Mouse (Mus musculus) midbrain, embryonic 13.5 days (tissue): ENCODE data around the gene Clstn2. TPM values are rescaled to one million over a fixed set of nuclear protein-coding genes. Genes with fewer than 3 reads are reported as not detected.
A peak's percentile ranks its signal among the peaks of the same experiment; 100 is the strongest.

Experiments used
- ATAC-seq: fragments of 200-750 bp; cut with Nextera tagmentation; 2 replicates; pipeline ENCODE4 v1.8.0; 2017; ENCODE audit warnings: mild to moderate bottlenecking, moderate TSS enrichment, moderate library complexity
- H3K27ac ChIP-seq: fragments of 300-500 bp; sonication (generic); 2 replicates; pipeline ENCODE4 v1.5.1; 2015; ENCODE audit warnings: inconsistent platforms, mild to moderate bottlenecking, moderate library complexity
- H3K27me3 ChIP-seq: fragments of 300-500 bp; sonication (generic); 2 replicates; pipeline ENCODE4 v1.6.1; 2015; ENCODE audit warnings: mild to moderate bottlenecking, inconsistent platforms
- H3K36me3 ChIP-seq: fragments of 300-500 bp; sonication (generic); 2 replicates; pipeline ENCODE4 v1.6.1; 2015; ENCODE audit warnings: mild to moderate bottlenecking, inconsistent platforms
- H3K4me1 ChIP-seq: fragments of 300-500 bp; sonication (generic); replicated peaks from 2 replicates; pipeline ENCODE4 v1.6.1; 2015; ENCODE audit warnings: inconsistent platforms
- H3K4me2 ChIP-seq: fragments of 300-500 bp; sonication (generic); replicated peaks from 2 replicates; pipeline ENCODE4 v1.6.1; 2015; ENCODE audit warnings: moderate library complexity, mild to moderate bottlenecking, inconsistent platforms
- H3K4me3 ChIP-seq: fragments of 300-500 bp; sonication (generic); replicated peaks from 2 replicates; pipeline ENCODE4 v1.5.1; 2015; ENCODE audit warnings: mild to moderate bottlenecking, inconsistent platforms
- H3K9ac ChIP-seq: fragments of 300-500 bp; sonication (generic); replicated peaks from 2 replicates; pipeline ENCODE4 v1.6.1; 2015; ENCODE audit warnings: mild to moderate bottlenecking, inconsistent platforms
- H3K9me3 ChIP-seq: fragments of 300-500 bp; sonication (generic); 2 replicates; pipeline ENCODE4 v1.6.1; 2016; ENCODE audit warnings: mild to moderate bottlenecking, inconsistent platforms
- WGBS: fragments of 180-500 bp; shearing (Covaris S2); methylation state at CpG from one replicate; pipeline ENCODE4 v1.1.7; 2015; 5-methylcytosine and 5-hydroxymethylcytosine counted together
- polyA plus RNA-seq: library from polyadenylated mRNA; unstranded; fragments of >200 nt; fragmentation: Nextera tagmentation; extraction: Ambion mirVana; gene quantifications from 2 replicates; pipeline ENCODE4 v1.2.1, GENCODE M21; 2015

Gene Clstn2
- polyA plus RNA-seq, 1 experiment from 2014 or later = 5.0 TPM

DNA sequence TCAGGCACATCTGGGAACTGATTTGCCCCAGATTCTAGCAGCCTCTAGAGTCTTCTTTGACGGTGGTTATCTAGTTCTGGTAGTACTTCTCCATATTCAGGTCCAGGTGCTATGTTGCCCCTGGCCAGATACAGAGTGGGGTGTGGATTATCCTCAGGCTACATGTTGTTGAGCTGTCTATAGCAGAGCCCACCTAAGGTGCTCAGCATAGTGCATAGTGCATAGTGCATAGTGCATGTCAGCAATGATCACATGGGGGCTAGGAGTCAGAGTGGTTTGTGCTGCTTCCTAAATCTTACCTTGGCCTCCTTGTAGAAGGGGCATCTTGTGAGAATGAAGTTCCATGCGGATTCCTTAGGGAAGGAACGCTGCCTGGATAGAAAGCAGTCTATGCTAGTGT is 556.5 kb downstream of the Clstn2 start:
- WGBS = 84% methylated on average over 3 of the region's 3 CpGs
- Histone ChIP-seq H3K4me3 (no peak overlapping the region), H3K4me2 (no peak overlapping the region), H3K9ac (no peak overlapping the region), H3K27me3 (no peaks in the 10 kb centered on the region), H3K27ac (no peak overlapping the region), H3K4me1 (peaks cover 7% of the 10 kb centered on the region), H3K9me3 (no peaks in the 10 kb centered on the region), H3K36me3 (no peaks in the 10 kb centered on the region)
- peak; percentile 58; the same call in 1 of the 2 replicates for ATAC-seq

DNA sequence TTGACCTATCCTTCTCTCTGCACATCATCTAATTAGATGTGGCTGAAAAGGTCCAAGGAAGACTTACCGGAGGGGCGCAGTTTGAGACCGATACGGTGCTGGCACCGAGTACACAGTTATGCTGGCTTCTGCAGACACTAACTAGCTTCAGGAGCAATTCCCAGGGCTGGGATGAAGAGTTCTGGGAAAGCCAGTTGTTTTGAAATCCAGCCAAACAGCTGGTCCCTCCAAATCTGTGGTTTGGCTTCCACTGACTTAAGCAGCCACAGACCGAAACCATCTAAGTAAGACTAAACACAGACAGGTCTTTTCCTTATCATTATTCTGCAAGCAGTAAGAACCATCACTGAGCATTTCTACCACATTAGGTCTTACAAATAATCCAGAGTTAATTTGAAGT is 558.1 kb downstream of the Clstn2 start:
- Histone ChIP-seq H3K36me3 (no peaks in the 10 kb centered on the region), H3K4me1 (peaks cover 14% of the 10 kb centered on the region), H3K4me3 (no peak overlapping the region), H3K9me3 (no peaks in the 10 kb centered on the region), H3K9ac (no peak overlapping the region), H3K4me2 (no peak overlapping the region), H3K27ac (no peak overlapping the region), H3K27me3 (no peaks in the 10 kb centered on the region)
- ATAC-seq = no peak
- 96% methylated on average over 6 of the region's 6 CpGs for WGBS

DNA sequence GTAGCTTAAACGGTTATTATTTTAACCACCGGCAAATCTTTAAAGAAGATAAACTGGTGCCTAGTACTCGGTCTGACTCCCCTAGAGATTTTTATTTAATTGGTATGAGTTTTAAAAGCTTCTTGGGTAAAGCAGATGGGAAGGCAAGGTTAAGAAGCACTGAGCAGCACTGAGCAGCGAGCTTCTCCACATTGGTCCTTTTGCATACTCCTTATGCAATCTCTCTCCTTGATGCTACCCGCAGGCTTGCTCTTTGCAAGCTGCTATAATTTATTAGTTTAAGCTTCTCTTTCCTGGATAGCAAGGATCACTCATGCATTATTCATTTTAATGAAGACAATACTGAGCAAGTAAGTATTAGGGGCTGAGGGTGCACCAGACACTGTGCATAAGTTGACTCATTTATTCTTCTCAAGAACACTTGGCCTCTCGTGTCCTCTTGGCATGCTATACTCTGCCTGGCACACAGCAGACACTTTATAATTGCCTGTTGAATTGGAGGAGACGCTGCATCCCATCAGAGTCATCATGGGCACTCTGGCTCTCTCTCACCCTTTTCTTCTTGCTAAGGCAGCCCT is 561.9 kb downstream of the Clstn2 start:
- H3K27ac ChIP-seq = no peak overlapping the region
- peaks cover 9% of the 10 kb centered on the region for H3K4me1 ChIP-seq
- no peak overlapping the region for H3K4me3 ChIP-seq
- 61% methylated on average over 7 of the region's 7 CpGs for WGBS
- peak; percentile 60 for ATAC-seq
- no peaks in the 10 kb centered on the region for H3K36me3 ChIP-seq
- H3K9ac ChIP-seq = no peak overlapping the region
- H3K4me2 ChIP-seq = no peak overlapping the region
- no peaks in the 10 kb centered on the region for H3K9me3 ChIP-seq
- no peaks in the 10 kb centered on the region for H3K27me3 ChIP-seq

DNA sequence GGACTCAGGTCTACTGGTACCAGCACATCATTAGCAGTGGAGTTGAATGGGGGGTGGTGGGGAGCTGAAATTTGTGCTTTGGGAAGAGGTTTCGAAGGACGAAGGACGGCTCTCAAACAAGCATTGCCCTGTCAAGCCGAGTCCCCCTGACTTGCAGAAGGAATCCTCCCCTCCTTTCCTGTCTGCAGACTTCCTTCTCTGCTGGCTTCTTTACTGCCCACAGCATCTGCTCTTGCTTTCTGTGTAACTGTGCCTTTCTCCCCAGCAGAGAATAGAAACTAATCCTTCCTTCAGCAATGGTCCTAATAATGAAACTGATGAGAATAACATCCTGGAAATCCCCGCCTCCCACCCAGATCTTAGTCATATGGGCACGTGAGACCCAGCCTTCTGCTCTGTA is 572.5 kb downstream of the Clstn2 start:
- ATAC-seq = no peak
- H3K27me3 ChIP-seq = no peaks in the 10 kb centered on the region
- H3K36me3 ChIP-seq = no peaks in the 10 kb centered on the region
- no peak overlapping the region for H3K4me2 ChIP-seq
- no peak overlapping the region for H3K4me3 ChIP-seq
- H3K9ac ChIP-seq = 0 out of 2 replicates have a peak overlapping the region, but pooled peaks have one; percentile 6
- H3K4me1 ChIP-seq = no peaks in the 10 kb centered on the region
- H3K27ac ChIP-seq = no peak overlapping the region
- 78% methylated on average over 6 of the region's 6 CpGs for WGBS
- no peaks in the 10 kb centered on the region for H3K9me3 ChIP-seq

DNA sequence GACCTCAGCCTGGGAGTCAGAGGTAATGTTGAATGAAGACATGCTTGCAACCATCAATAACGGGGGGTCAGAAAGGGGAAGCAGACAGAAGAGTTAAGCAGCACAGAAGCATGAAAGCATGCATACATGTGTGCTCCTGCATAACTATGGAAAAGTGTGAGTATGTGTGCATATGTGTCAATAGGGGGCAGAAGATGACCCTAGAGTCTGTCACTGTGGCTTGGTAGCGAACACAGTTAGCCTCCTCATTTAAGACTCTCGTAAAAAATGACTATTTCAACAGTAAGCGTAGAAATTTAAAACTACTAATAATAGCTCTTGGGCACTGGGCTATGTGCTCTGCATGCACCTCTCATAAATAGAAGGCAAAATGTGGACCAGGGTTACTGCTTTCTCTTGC is 573.2 kb downstream of the Clstn2 start:
- WGBS = 79% methylated on average over 4 of the region's 4 CpGs
- Histone ChIP-seq H3K9ac (no peak overlapping the region), H3K36me3 (no peaks in the 10 kb centered on the region), H3K27me3 (no peaks in the 10 kb centered on the region), H3K9me3 (no peaks in the 10 kb centered on the region), H3K4me3 (no peak overlapping the region), H3K4me1 (no peaks in the 10 kb centered on the region), H3K4me2 (no peak overlapping the region), H3K27ac (no peak overlapping the region)
- ATAC-seq = no peak

DNA sequence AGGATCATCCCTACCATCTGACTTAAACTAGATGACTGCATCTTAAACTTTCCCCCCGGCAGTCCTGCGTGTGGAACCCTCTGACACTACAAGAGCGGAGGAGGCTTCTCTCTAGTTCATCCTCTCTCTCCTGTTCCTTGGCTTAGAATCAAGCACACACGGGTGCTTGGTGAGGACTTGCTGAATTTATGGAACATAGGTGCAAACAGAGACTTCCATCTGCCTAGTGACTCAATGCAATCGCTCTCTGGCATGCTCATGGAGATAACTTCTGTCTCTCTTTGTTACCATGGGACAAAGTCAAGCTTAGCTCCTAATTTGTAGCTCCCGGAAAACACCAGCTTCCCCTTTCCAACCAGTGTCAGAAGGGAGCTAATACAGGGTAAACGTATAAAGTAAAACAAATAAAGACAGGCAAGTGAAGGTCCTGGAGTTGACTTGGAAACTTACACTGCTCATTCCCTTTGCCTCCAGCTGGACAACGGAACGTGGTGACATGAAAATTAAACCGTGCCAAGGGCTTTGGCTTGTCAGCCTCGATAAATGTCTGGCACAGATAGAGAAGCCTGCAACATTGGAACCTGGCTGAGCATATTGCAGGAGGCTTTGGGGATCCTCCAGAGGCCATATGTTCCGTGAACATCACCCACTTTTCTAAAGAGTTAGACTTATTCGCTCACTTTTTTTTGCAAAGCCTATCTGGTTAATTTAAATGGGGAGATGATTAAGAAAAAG is 583.5 kb downstream of the Clstn2 start:
- no peak overlapping the region for H3K27ac ChIP-seq
- no peaks in the 10 kb centered on the region for H3K27me3 ChIP-seq
- H3K4me2 ChIP-seq = no peak overlapping the region
- no peak for ATAC-seq
- H3K4me1 ChIP-seq = no peaks in the 10 kb centered on the region
- 86% methylated on average over 13 of the region's 13 CpGs for WGBS
- no peak overlapping the region for H3K4me3 ChIP-seq
- H3K9me3 ChIP-seq = no peaks in the 10 kb centered on the region
- no peak overlapping the region for H3K9ac ChIP-seq
- H3K36me3 ChIP-seq = no peaks in the 10 kb centered on the region

DNA sequence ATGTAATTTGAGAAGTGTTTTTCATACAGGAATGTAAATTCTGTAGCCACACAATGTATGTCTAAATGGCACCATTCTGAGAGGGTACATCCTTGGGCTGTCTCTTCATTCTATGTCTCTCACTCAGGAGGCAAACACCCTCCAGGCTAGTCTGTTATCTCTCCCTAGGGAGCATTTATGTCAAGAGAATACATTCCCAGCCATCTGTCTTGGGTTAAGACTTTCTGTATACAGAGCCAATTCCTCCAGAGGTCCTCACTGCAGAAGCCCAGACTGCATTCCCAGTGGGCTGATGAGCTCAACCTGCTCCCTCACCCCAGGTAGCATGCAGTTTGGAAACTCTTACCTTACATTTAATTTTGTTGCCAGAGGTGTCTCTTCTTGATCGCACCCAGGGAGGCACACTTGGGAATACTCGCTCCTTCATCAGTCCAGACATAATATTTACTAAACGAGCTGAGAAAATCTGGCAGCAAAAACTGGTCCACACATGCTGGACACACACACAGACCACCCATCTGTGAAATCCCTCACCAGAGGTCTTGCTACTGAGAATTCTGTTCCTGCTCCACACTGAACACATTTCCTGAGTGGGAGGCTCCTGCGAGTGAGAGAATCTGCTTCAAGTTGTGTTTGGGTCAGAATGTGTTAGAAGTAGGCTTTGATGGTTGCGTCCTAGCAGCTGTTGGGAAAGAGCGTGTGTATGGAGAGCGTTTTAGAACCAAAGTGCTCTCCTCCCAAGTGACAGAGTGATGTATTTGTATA is 592.9 kb downstream of the Clstn2 start:
- H3K36me3 ChIP-seq = no peaks in the 10 kb centered on the region
- H3K9me3 ChIP-seq = no peaks in the 10 kb centered on the region
- no peak overlapping the region for H3K4me3 ChIP-seq
- H3K27ac ChIP-seq = no peak overlapping the region
- WGBS = 78% methylated on average over 7 of the region's 7 CpGs
- no peaks in the 10 kb centered on the region for H3K27me3 ChIP-seq
- peaks cover 8% of the 10 kb centered on the region; the same call in 1 of the 2 replicates for H3K4me1 ChIP-seq
- H3K9ac ChIP-seq = no peak overlapping the region
- ATAC-seq = no peak
- H3K4me2 ChIP-seq = no peak overlapping the region

DNA sequence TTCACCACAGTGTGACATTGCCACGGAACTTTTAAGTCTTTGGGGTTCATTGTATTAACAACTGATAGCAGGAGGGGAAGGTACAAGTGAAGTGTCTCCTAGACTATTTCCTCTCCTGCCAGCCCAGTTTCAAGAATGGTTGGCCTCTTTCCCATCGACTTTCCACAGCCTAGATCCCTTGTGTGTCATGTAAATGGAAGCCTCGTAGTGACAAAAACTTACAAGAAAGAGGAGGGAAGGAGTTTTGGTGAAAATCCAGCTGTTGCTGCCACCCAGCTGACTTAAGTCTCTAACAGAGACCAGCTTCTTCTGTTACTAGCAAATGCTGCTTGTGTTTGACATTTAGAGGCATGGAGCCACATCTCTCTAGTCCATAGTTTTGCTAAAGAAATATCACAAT is 598.3 kb downstream of the Clstn2 start:
- Histone ChIP-seq H3K4me3 (no peak overlapping the region), H3K27ac (no peak overlapping the region), H3K9ac (no peak overlapping the region), H3K9me3 (no peaks in the 10 kb centered on the region), H3K4me2 (no peak overlapping the region), H3K36me3 (no peaks in the 10 kb centered on the region), H3K4me1 (no peaks in the 10 kb centered on the region), H3K27me3 (no peaks in the 10 kb centered on the region)
- WGBS = 66% methylated on average over 3 of the region's 3 CpGs
- no peak for ATAC-seq

DNA sequence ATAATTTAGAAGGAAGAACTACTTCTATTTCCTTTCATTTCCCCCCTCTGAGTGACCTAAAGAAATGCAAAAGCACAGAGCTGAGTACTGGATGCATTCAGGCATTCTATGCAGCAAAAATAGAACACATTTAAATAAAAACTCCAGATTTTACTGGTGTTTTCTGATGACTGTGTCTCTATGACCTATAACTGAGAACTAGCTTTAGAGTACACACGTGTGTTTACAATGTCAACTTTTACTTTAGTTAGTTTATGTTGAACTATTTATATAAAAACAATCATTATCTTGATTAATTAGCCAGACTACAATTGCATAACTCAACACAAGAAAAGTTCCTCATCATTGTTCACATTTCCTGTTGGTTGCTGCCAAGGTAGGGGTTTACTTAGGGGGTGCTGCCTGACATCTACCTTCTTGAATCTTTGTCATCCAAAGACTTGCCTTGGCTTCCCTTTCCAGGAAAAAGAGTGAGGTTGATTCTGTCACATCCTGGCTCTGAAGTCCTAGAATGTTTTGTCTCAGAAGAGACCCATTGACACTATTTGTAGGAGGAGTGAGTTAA is 603.0 kb downstream of the Clstn2 start:
- no peaks in the 10 kb centered on the region for H3K27me3 ChIP-seq
- WGBS = 95% methylated on average over 1 of the region's 1 CpGs
- H3K36me3 ChIP-seq = no peaks in the 10 kb centered on the region
- no peak overlapping the region for H3K27ac ChIP-seq
- no peaks in the 10 kb centered on the region for H3K4me1 ChIP-seq
- no peak overlapping the region for H3K9ac ChIP-seq
- H3K4me3 ChIP-seq = no peak overlapping the region
- H3K9me3 ChIP-seq = no peaks in the 10 kb centered on the region
- ATAC-seq = no peak
- H3K4me2 ChIP-seq = no peak overlapping the region

DNA sequence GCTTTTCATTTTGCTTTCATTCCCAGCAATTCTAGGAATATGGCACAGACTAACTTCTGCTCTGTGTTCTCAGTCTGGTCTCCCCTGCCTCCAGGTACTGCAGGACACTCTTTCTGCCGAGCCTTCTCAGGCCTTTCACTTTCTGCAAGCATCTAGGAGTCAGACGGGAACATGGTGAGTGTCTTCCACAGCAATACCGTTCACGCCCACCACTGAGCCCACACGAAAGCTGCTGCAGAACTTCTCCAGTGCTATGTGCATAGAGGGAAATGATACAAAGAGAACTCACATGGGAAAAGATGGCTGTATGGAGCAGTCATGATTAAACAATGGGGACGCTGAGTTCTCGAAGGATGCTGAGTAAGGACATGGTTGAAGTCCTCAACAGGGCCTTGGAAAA is 604.9 kb downstream of the Clstn2 start:
- 86% methylated on average over 7 of the region's 7 CpGs for WGBS
- ATAC-seq = no peak
- Histone ChIP-seq H3K9me3 (no peaks in the 10 kb centered on the region), H3K4me1 (no peaks in the 10 kb centered on the region), H3K4me2 (no peak overlapping the region), H3K36me3 (no peaks in the 10 kb centered on the region), H3K4me3 (no peak overlapping the region), H3K9ac (no peak overlapping the region), H3K27me3 (no peaks in the 10 kb centered on the region), H3K27ac (no peak overlapping the region)

DNA sequence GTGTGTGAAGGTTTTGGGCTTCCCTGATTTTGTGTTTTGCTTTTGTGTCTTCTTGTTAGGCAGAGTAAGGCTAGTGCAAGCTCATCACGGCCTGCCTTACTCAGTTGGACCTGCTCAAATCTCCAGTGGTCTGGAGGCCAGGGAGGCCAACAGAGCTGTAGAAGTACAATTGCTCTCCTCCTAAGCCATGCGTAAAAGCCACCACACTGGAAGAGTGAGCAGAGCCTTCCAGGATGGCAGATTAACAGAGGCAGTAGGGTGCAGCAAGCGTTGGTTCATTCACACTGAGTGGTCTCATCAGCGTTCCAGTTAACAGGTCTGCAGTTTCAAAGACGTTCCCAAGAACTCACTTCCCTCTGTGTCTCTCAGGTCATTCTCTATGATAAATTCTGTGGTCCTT is 612.1 kb downstream of the Clstn2 start:
- Histone ChIP-seq H3K4me1 (no peaks in the 10 kb centered on the region), H3K9me3 (no peaks in the 10 kb centered on the region), H3K4me3 (no peak overlapping the region), H3K9ac (no peak overlapping the region), H3K27me3 (no peaks in the 10 kb centered on the region), H3K27ac (no peak overlapping the region), H3K36me3 (no peaks in the 10 kb centered on the region), H3K4me2 (no peak overlapping the region)
- no peak for ATAC-seq
- WGBS = 54% methylated on average over 5 of the region's 5 CpGs
